Mouse (Mus musculus) urinary bladder, adult 2 months (tissue): ENCODE measurements around the gene Egfem1. TPM values are rescaled to one million over a fixed set of nuclear protein-coding genes. Genes with fewer than 3 reads are reported as not detected.

Source experiments
- DNase-seq: peaks from one replicate; pipeline ENCODE4 v3.0.0; 2022; ENCODE audit warnings: low spot score
- polyA plus RNA-seq: library from polyadenylated mRNA; depleted of rRNA; stranded (reverse); fragments of >200 nt; gene quantifications from 2 replicates; pipeline ENCODE4 v1.2.3, GENCODE M21; 2012

The Egfem1 gene
- polyA plus RNA-seq, 1 experiment: not detected

GRCm38 (mm10) chr3:29342223-29342791 is 260.5 kb downstream of the Egfem1 start:
- DNase-seq: no peak

- no peak for DNase-seq
These were observed 264.0 kb downstream of the Egfem1 start for GRCm38 (mm10) chr3:29345805-29346204.

GRCm38 (mm10) chr3:29366907-29367306 is 285.1 kb downstream of the Egfem1 start:
- DNase-seq: no peak

GRCm38 (mm10) chr3:29370519-29370918 is 288.7 kb downstream of the Egfem1 start:
- DNase-seq: no peak

GRCm38 (mm10) chr3:29381255-29381654 is 299.4 kb downstream of the Egfem1 start:
- DNase-seq: no peak

GRCm38 (mm10) chr3:29399064-29399463 is 317.2 kb downstream of the Egfem1 start:
- DNase-seq: no peak

- DNase-seq: no peak
These were observed 339.8 kb downstream of the Egfem1 start for GRCm38 (mm10) chr3:29421634-29422033.

- DNase-seq: no peak
These were observed 350.6 kb downstream of the Egfem1 start for GRCm38 (mm10) chr3:29432109-29433091.

GRCm38 (mm10) chr3:29443024-29443423 is 361.2 kb downstream of the Egfem1 start:
- DNase-seq: no peak

- no peak for DNase-seq
These were observed 362.8 kb downstream of the Egfem1 start for GRCm38 (mm10) chr3:29444661-29445060.

GRCm38 (mm10) chr3:29446081-29446480 is 364.3 kb downstream of the Egfem1 start:
- DNase-seq: no peak

GRCm38 (mm10) chr3:29448829-29449406 is 367.1 kb downstream of the Egfem1 start:
- no peak for DNase-seq

- no peak for DNase-seq
These were observed 416.4 kb downstream of the Egfem1 start for GRCm38 (mm10) chr3:29498211-29498610.

GRCm38 (mm10) chr3:29499188-29499587 is 417.4 kb downstream of the Egfem1 start:
- no peak for DNase-seq

GRCm38 (mm10) chr3:29525298-29525962 is 443.6 kb downstream of the Egfem1 start:
- no peak for DNase-seq

- no peak for DNase-seq
These were observed 444.1 kb downstream of the Egfem1 start for GRCm38 (mm10) chr3:29525963-29526301.

- no peak for DNase-seq
These were observed 457.4 kb downstream of the Egfem1 start for GRCm38 (mm10) chr3:29539211-29539610.

GRCm38 (mm10) chr3:29539902-29540301 is 458.1 kb downstream of the Egfem1 start:
- DNase-seq: no peak

GRCm38 (mm10) chr3:29541477-29542079 is 459.8 kb downstream of the Egfem1 start:
- DNase-seq: no peak

GRCm38 (mm10) chr3:29544056-29544455 is 462.2 kb downstream of the Egfem1 start:
- DNase-seq: no peak

- no peak for DNase-seq
These were observed 481.3 kb downstream of the Egfem1 start for GRCm38 (mm10) chr3:29563171-29563570.
